Mouse (Mus musculus): ENCODE results near the gene Egflam. TPM values are rescaled to one million over a fixed set of nuclear protein-coding genes. Genes with fewer than 3 reads are reported as not detected.

Egflam gene
- polyA plus RNA-seq, 1 experiment from 2014 or later, result 32.7 TPM

DNA sequence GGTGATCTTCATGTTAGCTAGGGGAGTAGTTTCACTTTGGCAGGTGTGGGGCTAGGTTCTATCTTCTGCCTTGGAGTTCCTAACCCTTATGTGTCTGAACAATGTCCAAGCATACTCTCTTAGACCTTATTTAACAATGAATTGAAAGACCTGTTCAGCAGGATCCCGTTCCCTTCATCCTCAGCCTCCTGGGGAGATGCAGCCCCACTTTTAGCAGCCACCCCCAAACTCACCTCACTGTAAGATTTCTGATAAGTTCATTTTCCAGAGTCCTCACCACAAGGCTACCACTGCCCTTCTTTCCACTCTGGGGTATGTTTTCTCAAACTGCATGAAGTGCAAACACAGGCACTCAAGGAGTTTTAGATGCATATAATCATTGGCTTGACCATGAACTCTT lies 136.8 kb downstream of the Egflam start:
- H3K36me3 ChIP-seq (ENCODE audit: control insufficient read depth, insufficient read depth, low read length), result no peaks in the 10 kb centered on the region
- no peaks in the 10 kb centered on the region for H3K27me3 ChIP-seq (ENCODE audit: control insufficient read depth, insufficient read depth, low read depth, low read length)
- no peaks in the 10 kb centered on the region for H3K9me3 ChIP-seq (ENCODE audit: control insufficient read depth, low read length)
- H3K4me2 ChIP-seq (ENCODE audit: low read depth, low read length), result no peak overlapping the region
- H3K4me1 ChIP-seq (replicated peaks; ENCODE audit: control insufficient read depth, insufficient read depth, low read length), result no peaks in the 10 kb centered on the region
- H3K4me3 ChIP-seq (ENCODE audit: low read length), result no peak overlapping the region
- H3K27ac ChIP-seq (ENCODE audit: low read length), result no peak overlapping the region
- 83% methylated on average over 1 of the region's 1 CpGs for WGBS
- no peak overlapping the region for H3K9ac ChIP-seq (ENCODE audit: low read length)
- no peak for ATAC-seq (ENCODE audit: low read depth)

DNA sequence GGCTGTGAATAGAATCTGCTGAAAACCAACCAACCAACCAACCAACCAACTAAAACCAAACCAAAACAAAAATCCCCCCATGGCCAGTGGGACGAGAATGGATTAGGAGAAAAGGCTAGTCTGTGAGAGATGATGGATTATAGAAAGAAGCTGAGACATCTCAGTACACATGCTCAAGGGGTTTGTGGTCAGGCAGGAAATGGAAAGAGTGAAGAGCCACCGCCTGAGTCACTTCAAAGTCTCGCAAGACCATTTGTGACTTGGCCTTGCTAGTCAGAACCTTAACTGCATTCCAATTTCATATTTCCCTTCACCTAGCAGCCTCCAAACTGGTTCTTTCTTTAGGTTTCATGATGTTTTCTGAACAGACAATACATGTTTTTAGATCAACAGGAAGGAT lies 141.6 kb downstream of the Egflam start:
- no peaks in the 10 kb centered on the region for H3K4me1 ChIP-seq (replicated peaks; ENCODE audit: control insufficient read depth, insufficient read depth, low read length)
- H3K4me2 ChIP-seq (ENCODE audit: low read depth, low read length), result no peak overlapping the region
- no peaks in the 10 kb centered on the region for H3K27me3 ChIP-seq (ENCODE audit: control insufficient read depth, insufficient read depth, low read depth, low read length)
- WGBS, result 81% methylated on average over 3 of the region's 3 CpGs
- H3K4me3 ChIP-seq (ENCODE audit: low read length), result no peak overlapping the region
- no peaks in the 10 kb centered on the region for H3K9me3 ChIP-seq (ENCODE audit: control insufficient read depth, low read length)
- no peaks in the 10 kb centered on the region for H3K36me3 ChIP-seq (ENCODE audit: control insufficient read depth, insufficient read depth, low read length)
- no peak overlapping the region for H3K27ac ChIP-seq (ENCODE audit: low read length)
- no peak overlapping the region for H3K9ac ChIP-seq (ENCODE audit: low read length)
- no peak for ATAC-seq (ENCODE audit: low read depth)

DNA sequence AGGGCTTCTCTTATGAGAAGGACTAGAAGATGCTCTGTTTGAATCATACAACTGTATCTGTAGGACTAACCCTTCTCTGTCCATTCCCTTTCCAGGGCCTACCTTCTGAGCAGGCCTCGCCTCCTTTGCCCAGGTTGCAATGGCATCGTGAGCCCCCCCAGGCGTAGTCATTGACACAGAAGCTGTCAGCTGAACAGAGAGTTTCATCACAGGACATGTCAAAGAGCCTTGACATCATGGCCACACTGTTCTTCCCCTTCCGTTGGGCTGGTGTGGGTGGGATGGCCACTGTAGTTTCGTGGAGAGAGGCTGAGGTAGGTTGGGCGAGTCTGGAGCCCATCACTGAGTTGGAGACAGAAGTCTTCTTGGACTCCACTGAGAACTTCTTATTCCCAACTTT lies 144.9 kb downstream of the Egflam start:
- Histone ChIP-seq H3K27ac (ENCODE audit: low read length) (no peak overlapping the region), H3K36me3 (ENCODE audit: control insufficient read depth, insufficient read depth, low read length) (0 out of 2 replicates have a peak, but pooled peaks cover 4% of the 10 kb centered on the region), H3K9me3 (ENCODE audit: control insufficient read depth, low read length) (peaks cover 4% of the 10 kb centered on the region; the same call in 1 of the 2 replicates), H3K4me1 (replicated peaks; ENCODE audit: control insufficient read depth, insufficient read depth, low read length) (no peaks in the 10 kb centered on the region), H3K27me3 (ENCODE audit: control insufficient read depth, insufficient read depth, low read depth, low read length) (no peaks in the 10 kb centered on the region), H3K4me3 (ENCODE audit: low read length) (no peak overlapping the region), H3K4me2 (ENCODE audit: low read depth, low read length) (no peak overlapping the region), H3K9ac (ENCODE audit: low read length) (no peak overlapping the region)
- ATAC-seq (ENCODE audit: low read depth), result no peak
- 97% methylated on average over 6 of the region's 6 CpGs for WGBS

DNA sequence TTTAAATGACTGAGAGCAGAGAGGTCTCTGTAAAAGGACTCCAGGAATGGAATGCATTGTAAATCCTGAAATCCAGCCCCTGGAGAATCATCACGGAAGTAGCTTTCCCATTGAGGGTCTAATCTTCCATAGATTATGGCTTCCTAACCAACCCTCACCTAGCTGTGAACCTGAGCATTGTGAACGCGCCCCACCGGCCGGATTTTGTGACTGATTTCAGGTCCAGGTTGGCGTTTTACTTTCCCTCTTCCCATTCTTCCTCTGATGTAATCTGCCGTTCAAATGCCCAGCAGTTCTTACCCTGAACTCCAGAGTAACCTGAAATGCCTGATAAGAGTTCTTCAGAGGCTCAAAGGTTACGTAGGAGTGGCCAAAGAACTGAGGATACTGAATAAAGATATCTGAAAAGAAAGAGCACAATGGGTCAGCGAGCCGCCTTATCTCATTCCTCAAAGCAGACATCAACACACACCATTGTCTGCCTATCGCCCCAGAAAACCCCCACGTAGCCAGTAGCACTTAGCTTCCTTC lies 146.0 kb downstream of the Egflam start:
- 43% methylated on average over 12 of the region's 12 CpGs for WGBS
- ATAC-seq (ENCODE audit: low read depth), result no peak
- H3K27ac ChIP-seq (ENCODE audit: low read length), result no peak overlapping the region

DNA sequence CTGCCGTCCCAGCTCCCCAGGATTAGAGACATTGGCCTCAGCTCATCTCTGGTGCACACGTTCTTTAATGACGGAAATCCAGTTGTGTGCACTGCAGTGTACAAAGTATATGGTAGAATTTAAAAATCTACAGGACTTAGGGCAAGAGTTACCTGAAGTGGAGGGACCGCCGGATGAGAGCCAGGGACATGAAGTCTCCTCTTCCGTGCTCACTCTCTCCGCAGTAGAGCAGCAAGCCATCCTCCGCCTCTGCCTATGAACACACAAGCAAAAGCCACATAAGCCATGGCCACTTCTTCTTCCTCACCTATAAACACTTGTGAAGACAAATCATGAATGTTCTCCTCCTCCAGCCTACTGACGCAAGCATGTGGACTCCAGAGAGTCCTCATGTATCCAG lies 147.2 kb downstream of the Egflam start:
- Histone ChIP-seq H3K27me3 (ENCODE audit: control insufficient read depth, insufficient read depth, low read depth, low read length) (no peaks in the 10 kb centered on the region), H3K4me1 (replicated peaks; ENCODE audit: control insufficient read depth, insufficient read depth, low read length) (no peaks in the 10 kb centered on the region), H3K36me3 (ENCODE audit: control insufficient read depth, insufficient read depth, low read length) (0 out of 2 replicates have a peak, but pooled peaks cover 4% of the 10 kb centered on the region), H3K4me2 (ENCODE audit: low read depth, low read length) (no peak overlapping the region), H3K4me3 (ENCODE audit: low read length) (no peak overlapping the region), H3K27ac (ENCODE audit: low read length) (no peak overlapping the region), H3K9ac (ENCODE audit: low read length) (no peak overlapping the region), H3K9me3 (ENCODE audit: control insufficient read depth, low read length) (peaks cover 4% of the 10 kb centered on the region; the same call in 1 of the 2 replicates)
- no peak for ATAC-seq (ENCODE audit: low read depth)
- WGBS, result 93% methylated on average over 9 of the region's 9 CpGs

More for the DNA sequence above, 146.0 kb downstream of the Egflam start:
- no peaks in the 10 kb centered on the region for H3K27me3 ChIP-seq (ENCODE audit: control insufficient read depth, insufficient read depth, low read depth, low read length)
- H3K9me3 ChIP-seq (ENCODE audit: control insufficient read depth, low read length), result peaks cover 4% of the 10 kb centered on the region; the same call in 1 of the 2 replicates
- H3K36me3 ChIP-seq (ENCODE audit: control insufficient read depth, insufficient read depth, low read length), result 0 out of 2 replicates have a peak, but pooled peaks cover 4% of the 10 kb centered on the region
- no peaks in the 10 kb centered on the region for H3K4me1 ChIP-seq (replicated peaks; ENCODE audit: control insufficient read depth, insufficient read depth, low read length)
- no peak overlapping the region for H3K9ac ChIP-seq (ENCODE audit: low read length)
- H3K4me2 ChIP-seq (ENCODE audit: low read depth, low read length), result no peak overlapping the region
- H3K4me3 ChIP-seq (ENCODE audit: low read length), result no peak overlapping the region

DNA sequence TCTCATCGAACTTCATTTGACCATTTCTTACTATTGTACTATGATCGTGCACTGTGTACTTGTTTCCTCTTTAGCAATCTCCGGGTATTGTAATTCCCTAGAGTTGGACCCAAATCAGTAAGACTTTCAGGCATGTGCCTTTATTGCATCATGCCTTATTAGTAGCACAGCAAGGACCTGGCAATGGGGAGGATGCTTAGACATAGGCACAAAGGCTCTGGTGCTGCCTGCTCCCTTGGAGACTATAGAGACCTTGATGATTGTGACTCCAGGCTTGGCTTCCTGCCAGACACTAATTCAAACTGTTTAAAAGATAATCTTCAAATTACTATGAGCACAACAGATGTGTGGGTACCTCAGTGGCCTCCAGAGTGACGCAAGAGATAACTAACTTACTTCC lies 149.0 kb downstream of the Egflam start:
- Histone ChIP-seq H3K36me3 (ENCODE audit: control insufficient read depth, insufficient read depth, low read length) (0 out of 2 replicates have a peak, but pooled peaks cover 4% of the 10 kb centered on the region), H3K27ac (ENCODE audit: low read length) (no peak overlapping the region), H3K4me2 (ENCODE audit: low read depth, low read length) (no peak overlapping the region), H3K9ac (ENCODE audit: low read length) (no peak overlapping the region), H3K27me3 (ENCODE audit: control insufficient read depth, insufficient read depth, low read depth, low read length) (no peaks in the 10 kb centered on the region), H3K4me3 (ENCODE audit: low read length) (no peak overlapping the region), H3K9me3 (ENCODE audit: control insufficient read depth, low read length) (peaks cover 4% of the 10 kb centered on the region; the same call in 1 of the 2 replicates), H3K4me1 (replicated peaks; ENCODE audit: control insufficient read depth, insufficient read depth, low read length) (no peaks in the 10 kb centered on the region)
- WGBS, result 92% methylated on average over 4 of the region's 4 CpGs
- no peak for ATAC-seq (ENCODE audit: low read depth)

DNA sequence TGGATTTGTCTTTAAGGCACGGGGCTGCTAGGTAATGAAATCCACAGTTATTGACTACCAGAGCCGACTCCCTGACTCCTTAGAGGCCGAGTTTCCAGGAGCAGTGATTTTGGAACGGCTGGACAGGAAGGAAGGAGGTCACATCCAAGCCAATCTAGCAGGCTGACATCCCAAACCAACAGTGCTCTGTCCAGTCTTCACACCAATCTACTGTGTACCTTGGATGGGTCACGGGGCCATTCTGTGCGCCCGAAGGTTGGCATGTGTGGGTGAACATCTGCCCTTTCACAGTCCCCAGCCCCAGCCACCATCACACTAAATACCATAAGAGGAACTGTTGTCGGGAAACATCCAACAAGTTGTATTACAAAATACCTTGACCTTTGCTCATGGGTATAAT lies 150.9 kb downstream of the Egflam start:
- H3K4me2 ChIP-seq (ENCODE audit: low read depth, low read length), result no peak overlapping the region
- H3K9me3 ChIP-seq (ENCODE audit: control insufficient read depth, low read length), result peaks cover 4% of the 10 kb centered on the region; the same call in 1 of the 2 replicates
- H3K4me1 ChIP-seq (replicated peaks; ENCODE audit: control insufficient read depth, insufficient read depth, low read length), result no peaks in the 10 kb centered on the region
- no peak overlapping the region for H3K9ac ChIP-seq (ENCODE audit: low read length)
- 0 out of 2 replicates have a peak, but pooled peaks cover 4% of the 10 kb centered on the region for H3K36me3 ChIP-seq (ENCODE audit: control insufficient read depth, insufficient read depth, low read length)
- WGBS, result 85% methylated on average over 8 of the region's 8 CpGs
- H3K27ac ChIP-seq (ENCODE audit: low read length), result no peak overlapping the region
- no peaks in the 10 kb centered on the region for H3K27me3 ChIP-seq (ENCODE audit: control insufficient read depth, insufficient read depth, low read depth, low read length)
- no peak overlapping the region for H3K4me3 ChIP-seq (ENCODE audit: low read length)
- no peak for ATAC-seq (ENCODE audit: low read depth)

DNA sequence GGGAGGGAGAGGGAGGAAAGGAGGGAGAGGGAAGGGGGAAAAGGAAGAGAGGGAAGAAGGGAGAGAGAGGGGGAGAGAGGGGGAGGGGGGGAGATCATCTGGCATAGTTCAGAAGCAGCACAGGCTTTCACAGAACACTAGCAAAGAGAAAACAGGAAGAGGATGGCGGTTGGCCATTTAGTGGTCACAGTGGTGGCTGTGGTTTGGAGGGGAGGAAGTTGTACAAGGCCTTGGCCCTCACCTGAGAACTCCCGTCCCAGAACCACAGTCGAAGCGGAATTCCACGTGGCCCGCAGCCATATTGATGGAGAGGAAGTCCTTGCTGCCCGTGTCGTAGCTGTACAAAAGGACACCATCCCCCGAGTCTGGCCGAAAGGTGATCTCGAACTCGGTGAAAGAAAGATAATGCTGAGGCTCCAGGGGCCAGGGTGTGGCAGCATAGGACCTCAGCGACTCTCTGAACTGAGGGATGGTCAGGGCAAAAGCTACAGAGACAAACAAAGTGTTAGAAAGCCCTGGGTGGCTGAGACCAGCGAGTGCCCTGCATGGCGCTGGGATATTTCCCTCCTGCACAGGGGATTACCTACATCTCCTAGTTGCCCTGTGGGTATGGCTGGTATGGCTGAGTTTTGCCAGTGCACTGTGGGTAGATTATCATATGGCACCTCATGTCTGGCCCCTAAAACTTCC lies 155.9 kb downstream of the Egflam start:
- Histone ChIP-seq H3K9me3 (ENCODE audit: control insufficient read depth, low read length) (no peaks in the 10 kb centered on the region), H3K27me3 (ENCODE audit: control insufficient read depth, insufficient read depth, low read depth, low read length) (no peaks in the 10 kb centered on the region), H3K27ac (ENCODE audit: low read length) (no peak overlapping the region), H3K9ac (ENCODE audit: low read length) (no peak overlapping the region), H3K4me2 (ENCODE audit: low read depth, low read length) (no peak overlapping the region), H3K4me1 (replicated peaks; ENCODE audit: control insufficient read depth, insufficient read depth, low read length) (no peaks in the 10 kb centered on the region), H3K4me3 (ENCODE audit: low read length) (no peak overlapping the region), H3K36me3 (ENCODE audit: control insufficient read depth, insufficient read depth, low read length) (no peaks in the 10 kb centered on the region)
- WGBS, result 73% methylated on average over 15 of the region's 15 CpGs
- no peak for ATAC-seq (ENCODE audit: low read depth)

DNA sequence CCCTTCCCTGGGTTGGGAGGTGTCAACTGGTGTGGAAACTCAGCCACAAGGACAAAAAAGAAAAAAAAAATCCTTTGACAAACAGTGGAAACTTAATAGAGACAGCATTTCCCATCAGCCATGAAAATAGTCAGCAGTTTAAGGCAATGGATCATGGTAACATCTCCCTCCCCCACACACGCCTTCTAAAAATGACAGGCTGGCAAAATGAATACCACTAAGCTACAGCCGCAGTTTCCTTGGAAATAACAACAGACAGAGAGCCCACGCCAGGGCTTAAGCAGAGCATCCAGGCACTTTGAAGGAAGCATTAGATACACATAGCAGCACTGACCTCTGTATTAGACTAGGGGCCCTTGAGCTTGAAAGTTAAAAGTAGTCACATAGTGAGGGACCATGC lies 157.2 kb downstream of the Egflam start:
- H3K4me2 ChIP-seq (ENCODE audit: low read depth, low read length), result no peak overlapping the region
- no peak overlapping the region for H3K27ac ChIP-seq (ENCODE audit: low read length)
- H3K27me3 ChIP-seq (ENCODE audit: control insufficient read depth, insufficient read depth, low read depth, low read length), result no peaks in the 10 kb centered on the region
- WGBS, result 52% methylated on average over 3 of the region's 3 CpGs
- H3K36me3 ChIP-seq (ENCODE audit: control insufficient read depth, insufficient read depth, low read length), result no peaks in the 10 kb centered on the region
- no peak for ATAC-seq (ENCODE audit: low read depth)
- H3K9ac ChIP-seq (ENCODE audit: low read length), result no peak overlapping the region
- H3K4me3 ChIP-seq (ENCODE audit: low read length), result no peak overlapping the region
- H3K9me3 ChIP-seq (ENCODE audit: control insufficient read depth, low read length), result no peaks in the 10 kb centered on the region
- no peaks in the 10 kb centered on the region for H3K4me1 ChIP-seq (replicated peaks; ENCODE audit: control insufficient read depth, insufficient read depth, low read length)
